Mouse (Mus musculus) layer of hippocampus, adult 6 months (tissue): Measurements from ENCODE around the gene Grin2d. TPM values are rescaled to one million over a fixed set of nuclear protein-coding genes. Genes with fewer than 3 reads are reported as not detected.

ENCODE experiments used
- long read RNA-seq, 2 experiments: library from polyadenylated mRNA; unstranded; transcript quantifications; one replicate each; pipeline ENCODE4 v2.0.0; 2019 to 2020
- polyA plus RNA-seq: library from polyadenylated mRNA; unstranded; fragments of <200 nt; fragmentation: Nextera tagmentation; gene quantifications from 2 replicates; pipeline ENCODE4 v1.2.3, GENCODE M21; 2021

Grin2d gene
- 0.59 and 0.88 TPM in 2 replicates for polyA plus RNA-seq
- long read RNA-seq, experiment 1, partial matches to known transcripts, result 0 of 2 reads
- long read RNA-seq, experiment 1, other reads (novel, unspliced or antisense), result 2 of 2 reads
- long read RNA-seq, experiment 2, partial matches to known transcripts, result 0 of 5 reads
- long read RNA-seq, experiment 2, other reads (novel, unspliced or antisense), result 5 of 5 reads

DNA sequence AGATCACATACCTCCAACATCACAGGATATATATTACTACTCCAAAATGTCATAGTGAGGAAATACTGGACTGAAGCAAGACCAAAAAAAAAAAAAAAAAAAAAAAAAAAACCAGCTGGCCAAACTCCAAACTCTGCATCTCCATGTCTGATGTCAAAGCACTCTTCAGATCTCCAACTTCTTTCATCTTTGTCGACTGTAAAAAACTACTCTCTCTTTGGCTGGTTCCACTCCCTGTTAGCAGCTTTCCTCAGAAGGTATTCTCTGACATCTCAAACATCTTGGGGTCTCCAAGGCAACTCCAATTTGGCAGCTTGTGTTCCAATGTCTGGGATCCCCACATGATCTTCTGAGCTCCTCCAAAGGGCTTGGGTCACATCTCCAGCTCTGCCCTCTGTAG is at the start of gene Grin2d:
TSS of gene Grin2d (minus strand) at position 101 of the 400 bp plus-strand sequence.

DNA sequence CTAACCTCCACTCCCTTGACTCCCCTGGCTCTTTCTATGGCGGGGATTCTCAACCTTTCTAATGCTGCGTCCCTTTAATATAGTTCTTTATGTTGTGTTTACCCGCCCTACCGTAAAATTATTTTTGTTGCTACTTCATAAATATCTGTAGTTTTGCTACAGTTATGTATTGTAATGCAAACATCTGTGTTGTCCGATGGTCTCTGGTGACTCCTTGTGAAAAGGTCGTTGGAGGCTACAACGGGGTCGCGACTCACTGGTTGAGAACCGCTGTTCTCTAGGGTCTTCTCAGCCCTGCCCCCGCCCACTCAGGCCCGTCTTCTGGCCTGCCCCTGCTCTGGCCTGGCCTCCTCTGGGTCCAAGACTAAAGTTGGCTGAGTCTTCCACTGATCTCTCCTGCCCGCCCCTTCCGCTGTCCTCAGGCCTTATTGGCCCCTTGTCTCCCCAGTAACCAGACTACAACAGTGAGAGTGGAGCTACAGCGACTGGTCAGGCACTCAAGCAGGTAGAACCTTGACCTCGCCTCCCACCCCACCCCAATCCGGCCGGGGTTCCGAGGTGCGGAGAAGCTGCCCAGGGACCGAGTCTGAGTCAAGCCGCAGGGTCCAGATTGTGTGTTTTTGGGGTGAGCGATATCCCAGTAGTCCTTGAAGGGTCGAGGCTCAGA is 45.7 kb upstream of the Grin2d start, which contains the start of gene Ccdc114:
TSS of gene Ccdc114 (plus strand) at position 311 of the 667 bp plus-strand sequence.

DNA sequence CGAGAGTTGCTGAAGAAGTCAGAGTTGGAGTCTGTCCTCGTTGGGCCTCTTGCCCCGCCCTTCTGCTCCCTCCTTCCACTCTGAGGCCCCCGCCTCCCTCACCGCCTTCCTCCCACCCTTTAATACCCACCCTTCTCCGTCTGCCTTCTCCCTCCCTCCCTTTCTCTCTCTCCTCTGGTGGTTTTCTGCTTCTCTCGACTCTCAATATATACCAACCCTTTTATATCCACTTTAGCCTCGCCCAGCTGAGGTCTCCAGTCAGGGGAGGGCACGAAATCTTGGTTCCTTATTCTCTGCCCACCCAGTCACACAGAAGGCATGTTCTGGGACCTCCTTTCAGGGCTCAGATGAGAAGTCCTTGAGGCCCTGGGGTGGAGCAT is 43.1 kb upstream of the Grin2d start, which contains the start of gene Emp3:
TSS of gene Emp3 (minus strand) at position 163 of the 380 bp plus-strand sequence.

GRCm38 (mm10) chr7:45896517-45897257 is 18.5 kb upstream of the Grin2d start, which contains the start of the genes Syngr4 and Tmem143:
Gene Syngr4, minus strand, starts transcription at chr7:45896714.
Gene Tmem143, plus strand, starts transcription at chr7:45896941.

DNA sequence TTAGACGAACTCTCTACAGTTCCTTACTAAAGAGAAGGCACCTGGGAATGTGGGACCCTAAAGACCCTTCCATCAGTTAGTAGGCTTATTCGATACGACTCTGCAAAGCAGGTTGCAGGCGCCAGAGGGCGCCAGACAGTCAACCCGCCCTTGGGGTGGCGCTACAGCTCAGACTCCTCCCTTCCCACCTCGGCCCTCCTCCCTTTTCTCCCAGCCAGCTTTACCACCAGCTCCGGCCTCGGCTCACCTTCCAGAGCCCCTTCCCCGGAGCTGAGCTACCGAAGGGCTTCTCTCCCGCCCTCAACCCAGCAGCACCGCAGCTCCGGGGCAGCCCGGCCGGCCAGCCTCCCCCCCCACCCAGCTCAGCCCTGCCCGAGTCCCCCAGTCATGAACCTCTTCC is 5.6 kb downstream of the Grin2d start, which contains the start of gene Kdelr1:
TSS of gene Kdelr1 (plus strand) at position 149 of the 400 bp plus-strand sequence.

DNA sequence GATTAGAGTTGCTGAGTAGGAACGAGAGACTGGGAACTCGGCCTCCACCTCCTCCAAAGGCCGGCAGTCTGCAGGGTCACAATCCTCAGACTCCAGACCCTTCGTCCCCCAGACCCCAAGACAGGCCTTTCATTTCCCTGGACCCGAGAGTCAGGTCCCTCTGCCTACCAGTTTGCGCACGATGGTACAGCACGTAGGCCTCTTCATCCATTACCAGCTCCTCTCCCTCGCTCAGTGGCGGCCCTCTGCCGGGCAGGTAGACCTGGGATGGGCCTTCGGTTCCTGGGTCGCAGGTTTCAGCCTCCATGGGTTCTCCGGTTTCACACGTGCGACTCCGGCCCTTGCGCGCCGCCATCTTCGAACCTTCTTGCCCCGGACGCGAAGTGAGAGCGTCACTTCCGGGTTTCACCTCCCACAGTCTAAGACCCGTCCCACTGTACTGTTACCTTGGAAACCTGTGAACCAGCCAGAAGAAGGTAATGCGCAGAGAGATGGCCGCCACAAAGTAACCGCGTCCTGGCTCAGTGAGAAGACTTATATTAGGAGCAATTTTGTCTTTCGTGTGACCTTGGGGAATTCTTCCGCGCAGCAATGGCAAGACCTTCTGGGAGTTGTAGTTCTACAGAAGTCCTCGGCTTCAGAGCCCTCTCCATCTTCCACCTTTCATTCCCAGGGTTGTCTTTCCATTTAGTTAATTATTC is 47.6 kb downstream of the Grin2d start, which contains the start of gene Grwd1:
TSS of gene Grwd1 (minus strand) at position 518 of the 701 bp plus-strand sequence.

DNA sequence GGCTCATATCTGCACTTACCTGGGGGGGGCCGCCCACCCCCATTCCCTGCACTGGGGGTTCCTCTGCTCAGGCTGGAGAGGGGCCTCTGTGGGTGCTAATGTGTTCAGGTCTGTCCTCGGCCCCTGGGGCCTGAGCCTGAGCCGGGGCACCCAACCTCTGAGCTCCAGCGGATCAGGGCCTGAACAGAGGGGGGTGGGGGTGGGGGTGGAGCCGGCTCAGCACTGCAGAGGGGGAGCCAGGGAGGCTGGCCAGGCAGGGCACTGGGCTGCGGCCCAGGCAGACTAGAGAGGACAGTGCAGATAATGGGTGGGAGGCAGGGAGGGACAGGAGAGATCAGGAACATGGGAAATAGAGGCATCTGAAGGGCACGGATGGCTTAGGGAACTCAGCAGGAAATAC is 53.6 kb downstream of the Grin2d start, which contains the start of gene Kcnj14:
TSS of gene Kcnj14 (minus strand) at position 185 of the 400 bp plus-strand sequence.

DNA sequence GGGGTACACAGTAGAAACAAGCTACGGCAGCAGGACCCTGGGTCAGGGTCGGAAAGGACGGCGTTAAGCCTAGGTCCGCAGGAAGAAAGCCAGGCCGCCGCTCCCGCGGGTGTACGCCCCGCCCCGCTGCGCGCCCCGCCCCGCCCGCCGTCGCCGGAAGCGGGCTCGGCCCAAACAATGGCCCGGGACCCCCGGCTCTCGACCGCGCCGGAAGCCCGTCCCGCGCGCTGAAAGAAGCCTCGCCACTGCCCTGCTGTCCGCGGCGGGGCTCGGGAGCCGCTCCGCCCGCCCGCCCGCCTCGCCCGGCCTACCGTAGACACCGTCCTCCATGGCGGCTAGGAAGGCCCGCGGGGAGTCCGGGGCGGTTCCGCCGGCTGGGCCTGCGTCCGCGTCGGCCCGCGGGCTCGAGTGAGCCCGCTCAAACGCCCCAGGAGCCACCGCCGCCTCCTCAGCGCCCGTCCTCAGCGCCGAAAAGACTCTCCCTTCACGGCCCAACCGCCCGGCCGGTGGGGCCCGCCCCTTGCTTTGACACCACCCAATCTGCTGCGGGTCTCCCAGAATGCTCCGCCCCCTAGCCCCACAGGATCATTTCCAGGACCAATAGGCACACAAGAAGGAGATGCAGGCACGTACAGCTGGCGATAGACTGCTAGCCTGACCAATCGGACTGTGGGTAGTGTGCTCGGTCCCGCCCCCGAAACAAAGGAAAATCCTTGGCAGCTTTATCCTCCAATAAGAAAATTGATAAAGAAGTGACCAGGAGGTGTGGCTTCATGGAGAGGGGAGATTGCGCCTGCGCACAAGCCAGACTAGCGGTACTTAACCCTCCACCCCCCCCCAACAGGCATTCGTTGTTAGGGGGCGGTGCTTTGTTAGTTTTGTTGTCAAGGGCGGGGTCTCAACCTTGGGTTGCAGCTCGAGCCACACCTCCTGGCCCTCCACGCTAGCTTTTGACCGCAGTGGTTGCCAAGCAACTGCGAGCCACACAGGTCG is 64.1 kb downstream of the Grin2d start, which contains the start of gene Cyth2:
TSS of gene Cyth2 (minus strand) at position 795 of the 993 bp plus-strand sequence.

GRCm38 (mm10) chr7:45784524-45785372 is 93.4 kb downstream of the Grin2d start, which contains the start of gene Sult2b1:
Gene Sult2b1, minus strand, starts transcription at chr7:45784669.

DNA sequence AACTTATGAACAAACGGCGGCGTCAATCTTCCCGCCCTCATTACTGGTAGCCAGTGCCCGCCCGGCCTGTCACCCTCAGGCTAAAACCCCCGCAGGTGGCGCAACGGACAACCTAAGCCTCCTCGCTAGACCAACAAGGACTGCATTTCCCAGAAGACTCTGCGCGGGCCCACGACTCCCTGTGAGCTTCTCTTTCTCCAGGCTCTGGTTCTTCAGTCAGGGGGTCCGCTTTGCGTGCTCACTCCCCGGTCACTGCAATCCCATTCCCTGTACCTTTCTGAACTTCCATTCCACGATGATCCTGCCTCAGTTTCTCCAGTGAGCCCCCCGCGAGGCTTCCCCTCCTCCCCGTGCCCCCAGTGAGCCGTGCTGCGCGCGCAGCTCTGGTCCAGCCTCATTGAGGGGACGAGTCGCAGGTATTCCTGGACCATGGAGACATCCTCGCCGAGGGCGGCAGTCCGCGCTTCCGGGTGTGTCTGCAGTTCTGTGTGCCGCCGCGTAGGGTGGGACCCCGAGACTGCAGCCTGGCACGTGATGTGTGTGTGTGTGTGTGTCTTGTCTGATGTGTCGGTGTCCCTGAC is 94.6 kb downstream of the Grin2d start, which contains the start of gene Lmtk3:
TSS of gene Lmtk3 (plus strand) at position 228 of the 581 bp plus-strand sequence.

Other genes with a start within 250 kb of the Grin2d start
- 1.1 and 1.2 TPM in 2 replicates for gene Mamstr, start 238.4 kb downstream of the Grin2d start, polyA plus RNA-seq
- gene Fut2, start 212.0 kb downstream of the Grin2d start, polyA plus RNA-seq, result 0.10 and 0.16 TPM in 2 replicates
- 5.2 and 6.6 TPM in 2 replicates for gene Ntn5, start 194.4 kb downstream of the Grin2d start, polyA plus RNA-seq
- gene Sec1, start 184.0 kb downstream of the Grin2d start, polyA plus RNA-seq, result 0.15 and 0.36 TPM in 2 replicates
- 39.6 and 49.9 TPM in 2 replicates for gene Car11, start 178.5 kb downstream of the Grin2d start, polyA plus RNA-seq
- 49.2 and 52.8 TPM in 2 replicates for gene Dbp, start 173.3 kb downstream of the Grin2d start, polyA plus RNA-seq
- gene Rpl18, start 162.9 kb downstream of the Grin2d start, polyA plus RNA-seq, result 357 and 361 TPM in 2 replicates
- 5.5 and 6.1 TPM in 2 replicates for gene Sphk2, start 160.4 kb downstream of the Grin2d start, polyA plus RNA-seq
- gene Fam83e, start 157.2 kb downstream of the Grin2d start, polyA plus RNA-seq, result 0.09 TPM in 1 of 2 replicates, not detected in the other
- gene Spaca4, start 152.6 kb downstream of the Grin2d start, polyA plus RNA-seq, result not detected in 2 replicates
- gene Lmtk3, start 94.6 kb downstream of the Grin2d start, polyA plus RNA-seq, result 6.9 and 9.4 TPM in 2 replicates
- 20.6 and 22.7 TPM in 2 replicates for gene Sult2b1, start 93.7 kb downstream of the Grin2d start, polyA plus RNA-seq
- gene Cyth2, start 63.8 kb downstream of the Grin2d start, polyA plus RNA-seq, result 135 and 136 TPM in 2 replicates
- 1.5 and 2.2 TPM in 2 replicates for gene Kcnj14, start 53.6 kb downstream of the Grin2d start, polyA plus RNA-seq
- gene Grwd1, start 47.4 kb downstream of the Grin2d start, polyA plus RNA-seq, result 23.8 and 25.5 TPM in 2 replicates
- 44.4 and 48.6 TPM in 2 replicates for gene Kdelr1, start 5.6 kb downstream of the Grin2d start, polyA plus RNA-seq
- not detected in 2 replicates for gene Syngr4, start 18.3 kb upstream of the Grin2d start, polyA plus RNA-seq
- 2.6 and 3.3 TPM in 2 replicates for gene Tmem143, start 18.6 kb upstream of the Grin2d start, polyA plus RNA-seq
- 6.8 and 8.2 TPM in 2 replicates for gene Emp3, start 43.0 kb upstream of the Grin2d start, polyA plus RNA-seq
- 1.2 and 2.6 TPM in 2 replicates for gene Ccdc114, start 45.7 kb upstream of the Grin2d start, polyA plus RNA-seq
- 0.10 and 0.13 TPM in 2 replicates for gene Abcc6, start 151.9 kb upstream of the Grin2d start, polyA plus RNA-seq
- gene Nomo1, start 155.3 kb upstream of the Grin2d start, polyA plus RNA-seq, result 21.3 and 22.8 TPM in 2 replicates
- 4.6 and 4.7 TPM in 2 replicates for gene Kcnj11, start 222.4 kb upstream of the Grin2d start, polyA plus RNA-seq